Mouse (Mus musculus) urinary bladder, adult 2 months (tissue): ENCODE data around the gene Vcam1. TPM values are rescaled to one million over a fixed set of nuclear protein-coding genes. Genes with fewer than 3 reads are reported as not detected.

Source experiments
- DNase-seq: peaks from one replicate; pipeline ENCODE4 v3.0.0; 2022; ENCODE audit warnings: low spot score
- polyA plus RNA-seq: library from polyadenylated mRNA; depleted of rRNA; stranded (reverse); fragments of >200 nt; gene quantifications from 2 replicates; pipeline ENCODE4 v1.2.3, GENCODE M21; 2012; rRNA removed

Gene Vcam1
- polyA plus RNA-seq, result 43.3 and 46.6 TPM in 2 replicates

DNA sequence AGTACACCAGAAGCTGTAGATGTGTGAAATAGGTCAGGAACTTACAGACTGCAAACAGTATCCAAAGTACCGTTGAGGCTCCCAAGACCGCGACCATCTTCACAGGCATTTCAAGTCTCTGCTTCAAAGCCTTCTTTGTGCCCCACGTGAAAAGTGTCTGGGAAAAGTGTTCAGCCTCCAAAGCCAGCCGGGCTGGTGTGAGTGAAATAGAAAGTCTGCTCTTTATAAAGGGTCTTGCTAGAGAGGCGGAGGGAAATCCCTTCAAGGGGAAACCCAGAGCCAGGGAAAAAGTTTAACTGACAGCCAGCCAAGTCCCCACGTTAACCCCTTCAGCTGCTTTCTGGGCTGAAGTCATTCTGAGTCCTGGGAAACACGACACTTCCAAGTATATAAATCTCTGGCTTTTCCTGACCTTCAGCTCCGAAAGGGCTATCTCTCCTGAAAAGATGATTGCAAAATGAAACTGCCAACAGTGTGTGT lies at the start of gene Vcam1:
Gene Vcam1 (minus strand): TSS at position 430 of the 480 bp plus-strand sequence.
- no peak for DNase-seq

DNA sequence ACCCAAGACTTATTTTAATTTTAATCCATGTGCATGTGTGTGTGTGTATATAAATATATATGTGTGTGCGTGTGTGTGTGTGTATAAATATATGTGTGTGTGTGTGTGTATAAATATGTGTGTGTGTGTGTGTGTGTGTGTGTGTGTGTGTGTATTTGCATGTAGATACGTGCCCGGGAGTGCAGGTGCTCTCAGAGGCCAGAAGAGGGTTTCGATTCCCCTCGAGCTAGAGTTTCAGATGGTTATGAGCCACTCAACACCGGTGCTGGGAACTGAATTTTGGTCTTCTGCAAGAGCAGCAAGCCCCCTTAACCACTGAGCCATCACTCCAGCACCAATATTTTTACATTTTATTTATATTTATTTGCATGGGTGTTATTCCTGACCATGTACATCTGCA lies 45.6 kb upstream of the Vcam1 start:
- DNase-seq, result no peak

DNA sequence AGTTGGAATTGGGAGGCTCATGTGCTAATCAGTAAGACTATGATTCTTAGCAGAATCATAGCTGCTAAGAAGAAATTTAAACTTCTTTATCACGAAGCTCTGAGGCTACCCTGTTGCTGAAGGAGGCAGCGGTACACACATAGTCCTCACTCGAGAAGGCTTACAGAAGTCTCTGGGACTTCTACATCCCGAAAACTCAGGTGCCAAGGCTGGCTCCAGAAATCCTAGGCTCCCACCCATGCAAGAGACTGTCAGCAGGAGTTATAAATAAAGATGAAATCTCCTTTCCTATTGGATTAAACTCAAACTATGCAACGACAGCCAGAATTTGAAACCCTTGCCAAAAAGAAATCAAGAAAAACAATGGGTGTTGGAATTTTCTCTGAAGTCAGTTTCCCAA lies 42.0 kb upstream of the Vcam1 start:
- DNase-seq, result no peak

DNA sequence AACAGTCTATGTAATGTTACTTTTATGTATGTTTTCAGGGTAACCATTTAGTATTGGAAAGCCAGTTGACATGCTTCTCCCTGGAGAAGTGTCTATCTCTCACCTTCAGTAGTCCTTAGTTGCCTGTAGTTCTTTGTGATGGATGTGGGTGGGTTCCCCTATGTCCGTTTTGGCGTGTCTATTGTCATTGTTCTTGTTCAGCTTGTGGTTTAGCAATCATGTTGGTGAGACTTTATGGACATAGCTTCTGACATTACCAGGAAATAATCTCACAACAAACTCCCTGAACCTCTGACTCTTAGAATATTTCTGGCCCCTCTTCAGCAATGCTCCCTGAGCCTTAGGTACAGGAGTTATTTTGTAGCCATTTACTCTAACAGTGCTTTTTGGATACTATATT lies 38.6 kb upstream of the Vcam1 start:
- DNase-seq, result no peak

DNA sequence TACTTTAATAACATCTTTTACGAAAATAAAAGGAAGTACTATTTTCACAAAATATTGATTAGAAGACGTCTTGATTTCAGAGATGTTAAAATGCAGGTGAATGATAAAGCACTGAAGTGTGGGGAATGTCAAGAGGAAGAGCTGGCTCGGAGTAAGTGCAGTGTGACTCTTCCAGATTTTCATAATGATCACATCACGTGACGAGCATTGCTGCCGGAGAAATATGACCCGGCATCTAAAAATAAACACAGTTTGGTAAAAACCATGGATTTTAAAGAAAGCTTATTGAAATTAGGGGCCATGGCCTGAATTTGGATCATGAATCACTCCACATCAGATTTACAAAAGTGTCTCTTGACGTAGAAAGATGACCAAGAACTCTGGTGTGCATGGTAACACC lies 36.8 kb upstream of the Vcam1 start:
- no peak for DNase-seq

DNA sequence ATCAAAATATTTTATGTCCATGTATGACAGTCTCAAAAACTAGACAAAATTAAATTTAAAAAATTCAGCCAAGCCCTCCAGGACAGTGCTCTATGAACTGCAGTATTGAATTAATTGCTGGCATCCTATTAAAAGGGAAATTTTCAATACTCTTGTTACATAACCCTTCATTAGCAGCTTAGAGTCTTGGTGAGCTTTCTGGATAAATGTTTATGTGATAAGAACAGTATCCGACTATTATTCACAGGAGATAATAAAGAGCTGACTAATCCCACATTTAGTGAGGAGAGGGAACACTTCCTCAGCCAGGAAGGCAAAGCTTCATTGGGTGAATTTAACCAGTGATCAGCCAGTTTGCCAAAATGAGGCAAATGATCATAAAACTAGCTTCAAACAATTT lies 35.5 kb upstream of the Vcam1 start:
- DNase-seq, result no peak

DNA sequence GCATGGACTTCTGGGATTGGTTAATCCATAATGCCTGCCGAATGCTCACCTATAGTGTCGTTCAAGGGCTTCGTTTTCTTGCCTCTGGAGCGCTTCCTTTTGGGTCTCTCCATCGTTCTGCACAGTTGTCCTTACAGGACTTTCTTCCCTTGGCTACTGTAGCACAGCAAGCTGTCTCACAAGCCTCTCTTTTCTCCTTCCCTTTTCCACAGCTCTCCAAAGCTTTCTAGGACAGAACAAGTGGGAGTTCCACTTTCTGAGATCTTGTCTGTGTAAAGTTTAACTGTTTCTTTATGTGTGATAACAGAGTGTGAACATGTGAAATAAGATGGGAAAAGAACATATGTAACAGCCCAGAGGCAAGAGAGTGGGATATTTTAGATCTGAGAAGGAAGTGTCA lies 34.0 kb upstream of the Vcam1 start:
- DNase-seq, result no peak

DNA sequence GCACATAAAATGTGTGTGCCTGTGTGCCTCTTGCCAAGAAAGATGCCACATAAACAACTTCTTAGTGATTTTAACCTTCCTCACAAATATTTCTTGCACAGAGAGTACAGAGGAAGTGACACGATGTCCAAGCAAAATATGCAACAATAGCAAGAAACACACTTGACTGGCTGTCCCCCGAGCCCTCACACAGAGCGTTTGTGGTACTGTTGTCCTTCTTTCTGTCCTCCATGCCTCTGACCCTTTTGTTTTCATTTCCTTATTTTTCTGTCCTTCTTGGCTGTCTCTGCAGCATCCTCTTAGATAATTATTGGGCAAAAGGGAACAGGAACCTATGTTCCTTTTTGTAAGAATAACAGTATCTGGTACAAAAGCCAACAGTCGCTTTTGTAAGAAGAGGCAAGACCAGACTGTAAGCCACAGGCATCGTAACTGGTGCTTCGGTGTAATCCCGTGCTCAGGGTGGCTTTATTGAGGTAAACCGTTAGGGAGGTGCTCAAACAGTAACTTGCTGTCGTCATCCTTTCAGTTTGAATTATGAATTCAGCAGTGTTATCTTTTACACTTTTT lies 32.7 kb upstream of the Vcam1 start:
- DNase-seq, result no peak

DNA sequence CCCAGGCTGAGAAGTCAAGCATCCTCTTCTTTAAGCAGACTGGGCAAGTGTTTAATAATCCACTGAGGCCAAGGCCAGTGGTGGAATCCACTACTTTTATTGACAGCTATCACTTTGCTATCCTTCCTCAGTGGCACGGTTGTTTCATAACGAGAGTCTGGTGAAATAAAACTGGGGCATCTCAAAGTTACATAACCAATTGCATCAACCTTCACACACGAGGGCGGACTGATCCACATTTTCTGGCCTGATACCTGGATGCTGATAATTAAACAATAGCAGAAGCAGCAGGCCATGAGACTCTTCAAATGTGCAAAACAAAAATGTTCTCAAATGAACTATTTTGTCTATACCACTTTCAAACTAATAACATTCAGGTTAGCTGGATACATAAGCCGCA lies 29.9 kb upstream of the Vcam1 start:
- no peak for DNase-seq

DNA sequence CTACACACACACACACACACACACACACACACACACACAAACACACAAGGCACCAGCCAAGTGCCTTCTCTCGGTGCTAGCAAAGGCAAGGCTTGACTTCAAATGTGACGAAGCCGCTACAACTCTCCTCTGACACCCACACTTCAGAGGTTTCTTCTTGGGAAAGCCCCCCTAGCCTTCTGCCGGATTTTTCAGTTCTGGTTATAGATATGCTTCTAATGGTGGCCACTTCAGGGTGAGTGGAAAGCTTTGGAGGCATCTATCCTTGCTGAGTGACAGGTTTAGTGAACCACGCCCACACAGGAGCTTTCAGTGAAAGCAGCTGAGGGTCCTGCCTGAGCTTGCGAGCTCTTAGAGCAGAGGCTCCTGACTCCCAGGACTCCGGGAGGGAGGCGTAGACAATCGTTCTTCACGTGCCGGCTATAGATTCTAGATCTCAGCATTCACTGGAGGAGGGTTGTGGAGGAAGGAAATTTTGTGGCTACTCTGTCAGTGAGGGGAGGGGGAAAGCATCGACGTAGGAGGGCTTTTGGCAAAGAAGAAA lies 28.0 kb upstream of the Vcam1 start:
- DNase-seq, result no peak

DNA sequence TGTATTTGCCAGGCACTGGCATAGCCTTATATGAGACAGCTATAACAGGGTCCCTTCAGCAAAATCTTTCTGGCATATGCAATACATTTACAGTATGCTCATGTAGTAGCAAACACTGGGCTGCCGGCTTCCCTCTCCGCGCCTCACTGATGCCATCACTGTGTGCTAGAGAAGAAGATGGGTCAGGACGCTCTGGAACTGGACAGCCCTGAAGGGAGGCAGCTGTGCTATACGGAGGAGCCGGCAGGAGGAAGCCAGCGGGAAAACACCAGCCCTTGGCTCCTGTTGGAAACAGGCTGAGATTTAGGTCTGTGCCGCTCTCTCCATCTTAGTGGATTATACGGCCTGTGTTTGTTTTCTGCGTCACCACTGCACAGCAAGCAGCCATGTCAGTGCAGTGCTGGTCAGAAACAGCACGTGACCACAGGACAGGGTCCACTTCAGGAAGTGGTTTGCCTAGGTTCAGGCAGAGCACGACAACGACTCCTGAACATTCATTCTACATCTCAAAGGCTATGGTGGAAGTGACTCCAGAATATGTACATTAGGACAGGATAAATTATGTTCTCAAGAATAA lies 20.7 kb upstream of the Vcam1 start:
- DNase-seq, result no peak

DNA sequence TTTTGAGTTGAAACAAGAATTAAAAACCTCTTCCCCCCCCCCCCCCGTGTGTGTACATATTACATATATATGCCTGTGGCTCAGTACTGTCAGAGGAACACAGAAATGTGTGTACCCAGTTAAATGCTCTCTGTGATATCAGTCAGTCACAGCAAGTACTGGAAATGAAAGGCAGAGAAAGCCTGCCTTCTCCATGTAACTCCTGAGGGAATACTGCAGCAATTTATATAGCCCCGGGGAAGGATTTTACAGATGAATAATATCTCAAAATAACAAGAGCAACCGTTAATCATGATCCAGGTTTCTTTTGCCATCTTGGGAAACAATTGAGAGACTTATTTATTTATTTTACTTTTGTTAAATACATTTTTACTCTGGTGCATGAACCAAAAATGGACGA lies 19.6 kb upstream of the Vcam1 start:
- DNase-seq, result no peak

DNA sequence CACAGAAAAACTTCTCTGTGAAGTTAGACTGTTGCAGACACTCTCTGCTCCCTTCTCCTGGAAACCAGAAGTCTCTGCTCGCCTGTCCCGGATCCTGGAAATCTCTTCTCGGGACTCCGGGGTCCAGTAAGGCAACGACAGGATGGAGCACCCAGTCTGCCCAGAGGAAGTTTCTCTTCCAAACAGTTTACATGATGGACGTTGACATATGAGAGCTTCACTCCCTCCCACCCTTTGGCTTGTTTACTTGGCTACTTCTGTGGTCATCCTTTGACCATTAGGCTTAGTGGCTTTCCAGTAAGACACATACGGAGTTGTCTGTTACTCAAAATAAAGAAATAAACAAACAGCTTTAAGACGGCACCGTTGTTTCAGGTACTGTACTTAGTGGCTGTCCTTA lies 19.2 kb upstream of the Vcam1 start:
- DNase-seq, result no peak

DNA sequence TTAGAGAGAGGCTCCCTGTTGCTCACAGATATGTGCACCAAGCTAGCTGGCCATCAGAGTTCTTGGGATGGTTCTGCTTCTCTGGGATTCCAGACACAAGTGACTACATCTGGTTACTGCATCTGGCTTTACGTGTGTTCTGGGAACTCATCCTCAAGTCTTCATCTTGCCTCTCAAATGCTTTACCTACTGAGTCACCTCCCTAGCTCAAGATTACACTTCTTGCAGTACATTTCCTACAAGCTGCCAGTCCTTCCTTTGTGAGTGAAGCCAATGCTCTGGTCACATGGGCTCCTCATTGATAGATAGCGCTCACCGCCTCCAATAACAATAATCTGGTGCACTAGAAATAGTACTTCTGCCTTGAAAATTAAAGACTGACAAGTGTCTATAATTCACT lies 11.7 kb upstream of the Vcam1 start:
- no peak for DNase-seq

DNA sequence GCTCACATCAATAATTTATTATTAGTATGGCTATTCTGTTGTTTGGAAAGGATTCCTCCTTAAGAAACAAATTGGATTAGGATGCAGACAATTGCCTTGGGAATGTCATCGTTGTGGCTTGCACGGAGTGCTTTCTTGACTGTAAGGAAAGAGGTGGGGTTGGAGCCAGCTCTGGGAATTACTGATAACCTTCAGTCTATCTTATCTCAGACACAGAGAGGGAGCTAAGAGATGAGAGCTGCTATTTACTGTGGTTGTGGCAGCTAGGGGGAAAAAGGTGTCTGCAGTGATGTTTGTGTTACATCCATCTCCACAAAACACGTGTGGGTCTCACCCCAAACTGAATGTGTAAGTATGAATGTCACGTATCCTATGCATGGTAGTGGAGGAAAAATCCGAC lies 9.5 kb upstream of the Vcam1 start:
- DNase-seq, result no peak

DNA sequence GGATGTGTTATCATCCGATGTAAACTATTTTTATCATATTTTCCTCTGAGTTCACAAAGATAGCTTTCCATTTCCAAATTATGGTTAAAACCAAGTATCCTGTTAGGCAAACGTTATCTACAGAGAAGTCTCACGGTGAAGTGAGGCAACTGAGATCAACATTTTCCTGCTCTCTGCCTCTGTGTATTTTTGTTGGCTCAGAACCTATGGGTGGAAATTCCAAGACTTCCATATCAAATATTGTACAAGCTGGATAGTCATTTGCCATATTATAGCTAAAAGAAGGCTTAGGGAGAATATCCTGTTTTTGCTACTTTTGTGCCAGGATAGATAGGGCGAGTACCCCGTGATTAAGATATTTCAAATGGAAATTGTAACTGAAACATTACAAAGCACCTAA lies 8.6 kb upstream of the Vcam1 start:
- no peak for DNase-seq

DNA sequence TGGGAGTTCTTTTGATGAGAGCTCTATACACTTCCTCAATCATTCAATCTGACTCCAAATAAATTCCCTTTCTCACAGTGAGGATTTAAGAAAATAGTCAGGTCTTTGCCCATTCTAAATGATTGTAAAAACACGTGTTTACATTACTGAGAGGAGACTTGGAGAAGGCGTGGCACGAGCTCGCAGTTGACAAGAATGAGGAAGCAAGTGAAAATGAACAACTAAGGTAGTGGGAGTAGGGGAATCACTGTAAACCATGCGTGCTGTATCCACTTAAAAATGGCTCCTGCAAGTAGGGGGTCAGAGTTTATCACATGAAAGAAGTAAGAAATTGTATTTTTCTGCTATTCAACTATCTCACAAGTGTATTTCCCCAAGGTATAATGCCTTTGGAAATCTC lies 3.9 kb upstream of the Vcam1 start:
- DNase-seq, result no peak

DNA sequence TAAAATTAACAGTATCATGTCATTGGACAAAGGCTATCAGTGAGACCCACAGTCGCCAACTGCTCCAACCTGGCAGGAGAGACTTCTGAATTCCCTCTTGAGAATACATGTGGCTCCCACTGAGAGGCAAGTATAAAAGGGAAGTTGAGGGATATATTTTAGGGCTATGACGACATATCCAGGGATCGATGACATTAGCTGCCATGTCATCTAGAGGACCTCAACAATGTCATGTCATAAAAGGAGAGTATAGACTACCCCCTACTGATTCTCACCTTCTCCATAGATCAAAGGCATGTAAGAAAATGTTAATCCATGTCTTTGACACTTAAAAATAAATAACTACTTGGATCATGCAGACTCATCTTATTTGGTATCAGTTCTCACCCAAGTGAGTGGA lies 1.2 kb upstream of the Vcam1 start:
- no peak for DNase-seq

DNA sequence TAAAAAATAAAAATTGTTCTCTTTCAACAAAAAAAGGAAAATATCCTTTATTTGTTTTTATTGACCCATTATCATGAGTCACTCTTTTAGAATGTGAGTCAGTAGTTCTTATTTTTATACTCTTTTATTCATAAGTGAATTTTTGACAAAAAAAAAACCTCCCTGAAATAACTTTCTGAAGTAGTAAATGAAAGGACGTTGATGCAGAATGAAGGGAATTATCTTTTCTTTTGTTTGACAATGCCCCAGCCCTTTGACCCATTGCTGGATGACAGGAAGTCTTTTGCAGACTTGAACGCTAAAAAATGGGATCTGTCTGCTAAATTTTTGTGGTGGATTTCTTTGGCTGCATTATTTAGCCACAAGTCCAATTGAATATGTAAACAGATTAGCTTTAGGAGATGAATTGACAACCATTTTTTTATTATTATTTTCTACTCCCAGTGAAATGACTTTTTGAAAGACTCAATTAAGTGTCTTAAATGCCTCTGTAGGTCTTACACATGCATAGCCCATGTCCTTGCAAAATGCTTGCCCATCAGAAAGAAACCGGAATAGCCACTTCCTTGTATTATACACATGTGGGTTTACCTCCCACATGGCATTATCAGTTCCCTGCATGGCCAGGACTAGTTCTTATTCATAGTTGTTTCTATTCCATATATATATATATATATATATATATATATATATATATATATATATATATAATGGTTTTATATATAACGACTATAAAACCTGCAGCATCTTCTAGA lies 530 bp upstream of the Vcam1 start:
- DNase-seq, result no peak

DNA sequence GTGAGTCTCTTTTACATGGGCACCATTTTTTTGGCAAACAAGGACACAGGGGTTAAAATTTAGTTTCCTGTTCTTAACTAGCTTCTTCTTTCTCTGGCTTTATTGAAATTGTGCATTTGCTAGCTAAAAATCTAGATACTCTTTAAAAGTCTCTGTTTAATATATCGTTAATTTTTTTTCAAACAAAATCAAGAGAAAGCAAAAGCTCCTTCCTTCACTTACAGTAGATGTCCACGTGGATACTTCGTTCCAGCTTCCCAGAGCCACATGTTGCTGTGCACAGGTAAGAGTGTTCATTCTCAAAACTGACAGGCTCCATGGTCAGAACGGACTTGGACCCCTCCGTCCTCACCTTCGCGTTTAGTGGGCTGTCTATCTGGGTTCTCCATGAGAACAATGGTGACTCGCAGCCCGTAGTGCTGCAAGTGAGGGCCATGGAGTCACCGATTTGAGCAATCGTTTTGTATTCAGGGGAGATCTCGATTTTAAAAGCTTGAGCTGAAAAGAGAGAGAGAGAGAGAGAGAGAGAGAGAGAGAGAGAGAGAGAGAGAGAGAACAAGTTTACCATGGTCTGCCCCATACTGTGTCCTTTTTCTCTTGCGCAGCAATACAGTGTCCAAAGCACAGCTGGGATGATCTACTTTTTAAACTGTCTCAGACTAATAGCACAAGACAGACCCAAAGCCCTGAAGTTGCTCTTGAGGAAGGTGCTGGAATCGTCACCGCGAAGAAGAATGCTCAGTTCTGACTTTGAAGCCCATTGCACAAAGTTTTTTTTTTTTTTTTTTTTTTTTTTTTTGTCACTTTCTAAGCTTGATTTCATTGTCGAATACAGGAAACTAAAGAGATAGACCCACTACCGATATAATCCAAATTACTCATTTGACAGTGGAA lies 930 bp downstream of the Vcam1 start:
- no peak for DNase-seq

DNA sequence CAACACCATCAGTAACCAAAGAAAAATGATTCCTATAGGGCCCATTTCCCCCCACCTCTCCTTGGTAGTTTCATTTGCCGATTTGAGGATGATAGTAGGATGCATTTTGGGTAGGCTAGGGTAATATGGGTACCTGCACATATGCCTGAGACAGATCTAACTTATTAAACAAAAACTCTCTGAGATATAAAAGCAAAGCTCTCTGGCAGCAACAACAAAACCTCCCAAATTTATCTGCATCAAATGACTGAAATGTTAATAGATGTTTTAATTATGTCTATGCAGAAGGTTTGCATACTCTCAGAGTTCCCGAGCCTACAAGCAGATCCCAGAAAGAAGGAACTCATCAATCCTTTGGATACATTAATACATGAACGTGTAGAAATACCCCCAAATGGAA lies 1.7 kb downstream of the Vcam1 start:
- no peak for DNase-seq

DNA sequence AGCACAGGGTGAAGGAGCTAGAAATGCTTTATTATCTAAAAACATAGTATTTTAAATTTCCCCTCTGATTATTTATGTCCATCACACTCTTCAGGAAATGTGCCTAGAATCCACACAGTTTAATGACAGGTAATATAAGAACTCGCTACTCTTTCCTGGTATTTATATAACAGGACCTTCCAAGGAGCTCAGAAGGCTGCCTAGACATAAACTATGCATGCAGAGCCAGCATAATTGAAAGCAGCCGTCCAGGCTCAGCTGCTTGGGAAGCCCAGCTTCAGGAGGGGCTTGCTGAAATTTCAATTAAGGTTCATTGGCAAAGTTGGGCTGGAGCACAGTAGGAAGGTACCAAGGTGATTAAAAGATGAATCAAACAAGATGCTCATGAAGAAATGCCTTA lies 2.2 kb downstream of the Vcam1 start:
- DNase-seq, result no peak
